Mouse (Mus musculus) right cerebral cortex, postnatal 25 days (tissue): ENCODE results near the gene Tpsg1.

Experiments
- DNase-seq: peaks from one replicate; pipeline ENCODE4 v3.0.0; 2022

Gene Tpsg1

GRCm38 (mm10) chr17:25408302-25408999 lies 39.4 kb downstream of the Tpsg1 start:
- no peak for DNase-seq

GRCm38 (mm10) chr17:25409621-25410020 lies 40.5 kb downstream of the Tpsg1 start:
- no peak for DNase-seq

DNA sequence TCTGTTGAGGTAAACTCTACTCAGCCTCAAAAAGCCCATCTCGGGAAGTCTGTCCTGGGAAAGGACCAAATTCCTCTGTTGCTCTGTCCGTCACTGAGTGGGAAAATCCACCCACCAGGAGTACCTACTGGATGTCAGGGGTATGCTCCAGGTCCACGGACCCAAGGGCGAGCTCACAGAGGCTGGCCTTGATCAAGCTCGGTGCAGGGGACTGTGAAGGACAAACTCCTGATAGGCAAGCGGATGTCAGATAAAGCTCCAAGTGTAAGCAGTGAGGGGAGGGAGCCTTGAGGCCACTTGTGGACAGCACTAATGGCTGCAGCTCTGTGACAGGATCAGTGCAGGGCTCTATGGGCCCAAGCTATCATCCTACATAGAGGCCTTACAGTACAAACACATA lies 41.1 kb downstream of the Tpsg1 start:
- DNase-seq = no peak

GRCm38 (mm10) chr17:25410786-25411185 lies 41.7 kb downstream of the Tpsg1 start:
- no peak for DNase-seq

- peak; percentile 66 for DNase-seq
Observed at GRCm38 (mm10) chr17:25411251-25411650, 42.2 kb downstream of the Tpsg1 start.

DNA sequence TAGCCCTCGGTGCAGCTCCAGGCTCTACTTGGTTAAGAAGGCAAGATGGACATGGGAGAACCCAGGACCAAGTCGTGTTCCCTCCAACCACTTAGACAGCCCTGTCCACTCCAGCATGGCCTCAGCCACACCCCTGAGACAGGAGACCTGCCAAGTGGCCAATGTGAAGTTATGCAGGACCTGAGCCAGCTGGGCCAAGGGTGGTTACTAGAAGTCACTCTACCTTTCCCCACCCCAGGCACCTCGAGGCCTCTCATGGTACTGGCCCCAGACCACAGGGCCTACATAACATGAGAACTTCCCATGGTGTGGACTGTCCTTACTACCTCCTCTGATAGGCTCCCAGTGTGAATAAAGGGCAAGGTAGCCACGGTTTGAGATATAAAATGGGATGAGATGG lies 45.1 kb downstream of the Tpsg1 start:
- no peak for DNase-seq

DNA sequence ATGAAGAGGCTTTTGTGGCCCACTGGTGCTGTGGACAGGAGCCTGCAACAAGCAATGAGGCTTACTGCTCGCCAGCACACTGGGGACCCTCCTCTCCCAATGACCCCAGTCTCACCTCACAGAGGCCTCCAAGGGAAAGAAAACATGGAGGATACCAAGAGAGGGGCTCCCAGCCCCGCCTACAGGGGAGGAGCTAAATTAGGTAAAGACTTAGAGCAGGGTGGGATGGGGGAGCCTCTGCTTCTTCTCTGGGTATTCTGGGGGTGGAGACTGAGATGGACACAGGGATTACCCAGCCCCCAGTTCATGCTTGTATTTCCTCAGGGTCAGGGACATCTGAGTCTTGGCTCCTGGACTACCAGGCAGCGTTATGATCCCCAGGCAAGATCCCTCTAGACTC lies 45.8 kb downstream of the Tpsg1 start:
- DNase-seq = no peak

DNA sequence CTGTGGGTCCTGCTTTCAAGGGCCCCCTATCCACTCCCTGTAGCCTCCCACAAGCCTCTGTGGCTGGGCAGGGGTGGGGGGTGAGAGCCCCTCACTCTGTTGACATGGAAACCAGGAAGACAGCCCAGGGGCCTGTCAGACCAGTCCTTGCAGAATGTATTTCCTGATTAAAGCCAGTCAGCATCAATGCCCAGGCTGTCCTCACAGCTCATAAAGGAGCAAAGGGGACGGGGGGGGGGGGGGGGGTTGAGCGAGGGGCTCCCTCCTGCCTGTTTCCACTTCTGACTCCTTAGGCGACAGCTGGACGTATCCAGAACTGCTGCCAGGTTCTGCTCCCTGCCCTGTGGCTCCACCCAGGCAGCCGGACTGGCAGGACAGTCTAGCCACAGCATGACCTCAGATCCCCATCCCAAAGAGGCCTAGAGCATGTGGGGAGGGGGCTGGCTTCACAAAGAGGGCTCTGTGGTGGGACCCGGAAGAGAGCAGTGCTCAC lies 46.4 kb downstream of the Tpsg1 start:
- no peak for DNase-seq

- no peak for DNase-seq
Observed at GRCm38 (mm10) chr17:25416219-25416618, 47.1 kb downstream of the Tpsg1 start.

DNA sequence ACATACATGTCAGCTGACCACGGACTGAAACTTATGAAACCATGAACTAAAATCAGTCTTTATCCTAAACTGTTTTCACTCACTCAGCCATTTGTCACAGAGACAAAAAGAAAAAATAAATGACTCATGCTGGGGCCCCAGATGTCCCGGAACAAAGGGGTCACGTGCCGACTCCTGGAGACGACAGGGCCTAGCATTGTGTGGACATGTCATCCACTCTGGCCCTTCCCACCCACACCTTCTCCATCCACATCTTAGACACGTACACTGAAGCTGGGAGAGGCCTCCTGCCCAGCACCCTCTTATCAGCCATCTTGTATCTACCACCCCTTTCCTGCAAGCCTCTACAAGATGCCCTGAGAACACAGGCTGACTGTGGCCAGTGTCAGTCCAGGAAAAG lies 48.9 kb downstream of the Tpsg1 start:
- no peak for DNase-seq

DNA sequence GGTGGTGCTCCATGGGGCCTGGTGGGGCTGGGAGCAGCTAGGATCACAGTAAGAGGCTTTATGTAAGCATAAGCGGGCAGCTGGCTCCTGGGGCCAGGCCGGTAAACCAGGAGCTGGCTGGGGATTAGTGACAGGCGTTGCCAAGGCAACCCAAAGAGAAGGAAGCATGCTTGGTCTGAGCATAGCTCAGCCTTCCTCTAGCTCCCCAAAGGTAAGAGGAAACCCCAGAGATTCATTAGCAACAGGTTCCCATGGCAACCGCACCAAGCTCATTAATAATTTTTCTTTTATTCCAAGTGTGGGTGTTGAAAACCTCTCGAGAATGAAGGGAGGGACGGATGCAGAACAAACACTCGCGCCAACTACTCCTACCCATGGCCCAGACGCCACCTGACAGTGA lies 49.9 kb downstream of the Tpsg1 start:
- peak; percentile 48 for DNase-seq

DNA sequence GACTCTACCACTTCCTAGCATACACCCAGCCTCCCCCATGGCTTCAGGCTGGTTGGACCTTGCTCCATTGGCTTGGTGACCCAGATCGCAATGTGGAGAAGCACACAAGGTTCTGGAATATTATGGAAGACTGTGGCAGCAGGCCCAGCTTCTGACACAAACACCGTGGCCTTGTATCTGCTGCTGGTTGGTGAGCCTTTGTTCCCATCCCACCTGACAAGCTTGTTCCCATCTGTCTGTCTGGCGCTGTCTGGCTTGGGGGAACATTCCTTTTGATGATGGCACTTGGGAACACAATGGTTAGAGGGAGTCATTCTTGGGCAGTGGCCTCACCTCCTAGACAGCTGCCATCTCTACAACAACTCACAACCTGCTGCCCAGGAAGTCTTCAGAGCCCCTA lies 51.9 kb downstream of the Tpsg1 start:
- DNase-seq = no peak
